Mouse (Mus musculus) intestine, embryonic 16.5 days (tissue): Measurements from ENCODE around the gene Wdr60. TPM values are rescaled to one million over a fixed set of nuclear protein-coding genes. Genes with fewer than 3 reads are reported as not detected.

ENCODE experiments used
- ATAC-seq: fragments of 200-750 bp; cut with Nextera tagmentation; 2 replicates; pipeline ENCODE4 v1.8.0; 2017; ENCODE audit warnings: moderate TSS enrichment, moderate library complexity
- H3K27ac ChIP-seq: fragments of 300-500 bp; sonication (generic); 2 replicates; pipeline ENCODE4 v1.5.1; 2014; ENCODE audit warnings: mild to moderate bottlenecking, low read length
- H3K27me3 ChIP-seq: fragments of 300-500 bp; sonication (generic); replicated peaks from 2 replicates; pipeline ENCODE4 v1.6.1; 2014; ENCODE audit warnings: low read length, control low read depth, mixed read lengths; ENCODE audit not compliant: control insufficient read depth, insufficient read depth
- H3K36me3 ChIP-seq: fragments of 300-500 bp; sonication (generic); 2 replicates; pipeline ENCODE4 v1.6.1; 2014; ENCODE audit warnings: low read length, control low read depth; ENCODE audit not compliant: control insufficient read depth, insufficient read depth
- H3K4me1 ChIP-seq: fragments of 300-500 bp; sonication (generic); 2 replicates; pipeline ENCODE4 v1.6.1; 2014; ENCODE audit warnings: low read length, control low read depth, mixed read lengths; ENCODE audit not compliant: control insufficient read depth, insufficient read depth
- H3K4me2 ChIP-seq: fragments of 300-500 bp; sonication (generic); 2 replicates; pipeline ENCODE4 v1.6.1; 2014; ENCODE audit warnings: low read depth, low read length, control low read depth
- H3K4me3 ChIP-seq: fragments of 300-500 bp; sonication (generic); 2 replicates; pipeline ENCODE4 v1.5.1; 2014; ENCODE audit warnings: mild to moderate bottlenecking, low read length
- H3K9ac ChIP-seq: fragments of 300-500 bp; sonication (generic); 2 replicates; pipeline ENCODE4 v1.6.1; 2014; ENCODE audit warnings: low read depth, low read length
- H3K9me3 ChIP-seq: fragments of 300-500 bp; sonication (generic); 2 replicates; pipeline ENCODE4 v1.6.1; 2016; ENCODE audit warnings: low read length, control low read depth; ENCODE audit not compliant: control insufficient read depth
- WGBS: fragments of 180-500 bp; shearing (Covaris S2); extraction: QIAGEN DNeasy Blood & Tissue Kit; methylation state at CpG from one replicate; pipeline ENCODE4 v1.1.7; 2014; 5-methylcytosine and 5-hydroxymethylcytosine counted together
- microRNA-seq: library from miRNA; unstranded; fragments of <30 nt; microRNA quantifications from one replicate; pipeline ENCODE4, GENCODE M21; 2016
- polyA plus RNA-seq: library from polyadenylated mRNA; unstranded; fragments of >200 nt; fragmentation: Nextera tagmentation; extraction: Ambion mirVana; gene quantifications from 2 replicates; pipeline ENCODE4 v1.2.1, GENCODE M21; 2015

Gene Wdr60
- polyA plus RNA-seq, 1 experiment from 2014 or later = 11.0 TPM

GRCm38 (mm10) chr12:116181436-116182050 is 81.3 kb downstream of the Wdr60 start:
- H3K9ac ChIP-seq = no peak overlapping the region
- no peak overlapping the region for H3K4me3 ChIP-seq
- ATAC-seq = no peak
- no peaks in the 10 kb centered on the region for H3K27me3 ChIP-seq
- 70% methylated on average over 4 of the region's 4 CpGs for WGBS
- no peaks in the 10 kb centered on the region for H3K9me3 ChIP-seq
- no peaks in the 10 kb centered on the region for H3K36me3 ChIP-seq
- H3K4me1 ChIP-seq = no peaks in the 10 kb centered on the region
- no peak overlapping the region for H3K27ac ChIP-seq
- no peak overlapping the region for H3K4me2 ChIP-seq

GRCm38 (mm10) chr12:116176930-116177329 is 85.9 kb downstream of the Wdr60 start:
- Histone ChIP-seq H3K4me1 (no peaks in the 10 kb centered on the region), H3K36me3 (no peaks in the 10 kb centered on the region), H3K4me3 (no peak overlapping the region), H3K27me3 (no peaks in the 10 kb centered on the region), H3K9me3 (no peaks in the 10 kb centered on the region), H3K27ac (no peak overlapping the region), H3K4me2 (no peak overlapping the region), H3K9ac (no peak overlapping the region)
- ATAC-seq = no peak
- WGBS = 86% methylated on average over 3 of the region's 3 CpGs

GRCm38 (mm10) chr12:116169666-116170065 is 93.2 kb downstream of the Wdr60 start:
- Histone ChIP-seq H3K27ac (no peak overlapping the region), H3K27me3 (no peaks in the 10 kb centered on the region), H3K9ac (no peak overlapping the region), H3K4me3 (no peak overlapping the region), H3K4me2 (no peak overlapping the region), H3K9me3 (no peaks in the 10 kb centered on the region), H3K4me1 (no peaks in the 10 kb centered on the region), H3K36me3 (no peaks in the 10 kb centered on the region)
- 59% methylated on average over 5 of the region's 5 CpGs for WGBS
- ATAC-seq = no peak

- Histone ChIP-seq H3K27ac (no peak overlapping the region), H3K36me3 (no peaks in the 10 kb centered on the region), H3K9ac (no peak overlapping the region), H3K4me2 (no peak overlapping the region), H3K9me3 (no peaks in the 10 kb centered on the region), H3K4me3 (no peak overlapping the region), H3K4me1 (no peaks in the 10 kb centered on the region), H3K27me3 (no peaks in the 10 kb centered on the region)
- no peak for ATAC-seq
Observed at GRCm38 (mm10) chr12:116165368-116165767, 97.5 kb downstream of the Wdr60 start.

- Histone ChIP-seq H3K9me3 (no peaks in the 10 kb centered on the region), H3K4me2 (no peak overlapping the region), H3K4me3 (no peak overlapping the region), H3K4me1 (no peaks in the 10 kb centered on the region), H3K36me3 (no peaks in the 10 kb centered on the region), H3K27me3 (no peaks in the 10 kb centered on the region), H3K9ac (no peak overlapping the region), H3K27ac (no peak overlapping the region)
- WGBS = 80% methylated on average over 2 of the region's 2 CpGs
- no peak for ATAC-seq
Observed at GRCm38 (mm10) chr12:116159695-116160094, 103.1 kb downstream of the Wdr60 start.

- H3K4me2 ChIP-seq = no peak overlapping the region
- 70% methylated on average over 5 of the region's 5 CpGs for WGBS
- H3K27ac ChIP-seq = no peak overlapping the region
- no peaks in the 10 kb centered on the region for H3K4me1 ChIP-seq
- no peak overlapping the region for H3K4me3 ChIP-seq
- H3K9me3 ChIP-seq = no peaks in the 10 kb centered on the region
- no peaks in the 10 kb centered on the region for H3K27me3 ChIP-seq
- no peak for ATAC-seq
- H3K9ac ChIP-seq = no peak overlapping the region
- no peaks in the 10 kb centered on the region for H3K36me3 ChIP-seq
Observed at GRCm38 (mm10) chr12:116159223-116159622, 103.6 kb downstream of the Wdr60 start.

GRCm38 (mm10) chr12:116156792-116157532 is 105.9 kb downstream of the Wdr60 start:
- H3K4me2 ChIP-seq = no peak overlapping the region
- no peaks in the 10 kb centered on the region for H3K4me1 ChIP-seq
- no peak overlapping the region for H3K27ac ChIP-seq
- no peak overlapping the region for H3K4me3 ChIP-seq
- 78% methylated on average over 7 of the region's 7 CpGs for WGBS
- ATAC-seq = no peak
- H3K9ac ChIP-seq = no peak overlapping the region
- H3K9me3 ChIP-seq = no peaks in the 10 kb centered on the region
- no peaks in the 10 kb centered on the region for H3K36me3 ChIP-seq
- H3K27me3 ChIP-seq = no peaks in the 10 kb centered on the region

Small RNA genes lying within 50 kb of the gene (microRNA-seq; reads per million reads assigned to microRNA genes)
- not detected for gene Gm23190

Other genes with a start within 250 kb of the Wdr60 start
- gene Zfp386, start 215.3 kb downstream of the Wdr60 start, polyA plus RNA-seq = 25.7 and 28.4 TPM in 2 replicates
- 2.8 and 3.4 TPM in 2 replicates for gene Vipr2, start 185.3 kb downstream of the Wdr60 start, polyA plus RNA-seq
- not detected in 2 replicates for gene Gm11027, start 12.4 kb upstream of the Wdr60 start, polyA plus RNA-seq
- gene Esyt2, start 18.2 kb upstream of the Wdr60 start, polyA plus RNA-seq = 15.7 and 18.0 TPM in 2 replicates
- 20.1 and 20.2 TPM in 2 replicates for gene Ncapg2, start 142.4 kb upstream of the Wdr60 start, polyA plus RNA-seq
- gene Ptprn2, start 222.7 kb upstream of the Wdr60 start, polyA plus RNA-seq = 1.8 and 1.9 TPM in 2 replicates